Mouse (Mus musculus) forebrain, embryonic 15.5 days (tissue): Measurements from ENCODE around the gene Htr2b. TPM values are rescaled to one million over a fixed set of nuclear protein-coding genes. Genes with fewer than 3 reads are reported as not detected.

Experiments used
- ATAC-seq: fragments of 200-750 bp; cut with Nextera tagmentation; replicated peaks from 2 replicates; pipeline ENCODE4 v1.8.0; 2017; ENCODE audit warnings: mild to moderate bottlenecking, moderate TSS enrichment, moderate library complexity
- H3K27ac ChIP-seq: fragments of 300-500 bp; sonication (generic); replicated peaks from 2 replicates; pipeline ENCODE4 v1.5.1; 2015; ENCODE audit warnings: mild to moderate bottlenecking, inconsistent platforms
- H3K27me3 ChIP-seq: fragments of 300-500 bp; sonication (generic); 2 replicates; pipeline ENCODE4 v1.6.1; 2015; ENCODE audit warnings: inconsistent platforms
- H3K36me3 ChIP-seq: fragments of 300-500 bp; sonication (generic); 2 replicates; pipeline ENCODE4 v1.6.1; 2015; ENCODE audit warnings: mild to moderate bottlenecking, inconsistent platforms
- H3K4me1 ChIP-seq: fragments of 300-500 bp; sonication (generic); 2 replicates; pipeline ENCODE4 v1.6.1; 2015; ENCODE audit warnings: inconsistent platforms
- H3K4me2 ChIP-seq: fragments of 300-500 bp; sonication (generic); replicated peaks from 2 replicates; pipeline ENCODE4 v1.6.1; 2015; ENCODE audit warnings: mild to moderate bottlenecking, inconsistent platforms
- H3K4me3 ChIP-seq: fragments of 300-500 bp; sonication (generic); 2 replicates; pipeline ENCODE4 v1.5.1; 2015; ENCODE audit warnings: mild to moderate bottlenecking, inconsistent platforms
- H3K9ac ChIP-seq: fragments of 300-500 bp; sonication (generic); replicated peaks from 2 replicates; pipeline ENCODE4 v1.6.1; 2015; ENCODE audit warnings: mild to moderate bottlenecking, inconsistent platforms
- H3K9me3 ChIP-seq: fragments of 300-500 bp; sonication (generic); 2 replicates; pipeline ENCODE4 v1.6.1; 2016; ENCODE audit warnings: inconsistent platforms
- WGBS: fragments of 180-500 bp; shearing (Covaris S2); methylation state at CpG from one replicate; pipeline ENCODE4 v1.1.7; 2015; ENCODE audit warnings: mixed read lengths; 5-methylcytosine and 5-hydroxymethylcytosine counted together
- polyA plus RNA-seq: library from polyadenylated mRNA; unstranded; fragments of >200 nt; fragmentation: Nextera tagmentation; extraction: Ambion mirVana; gene quantifications from 2 replicates; pipeline ENCODE4 v1.2.1, GENCODE M21; 2015

The Htr2b gene
- polyA plus RNA-seq, 1 experiment from 2014 or later = 0.25 TPM

- no peak overlapping the region for H3K4me2 ChIP-seq
- ATAC-seq = no peak
- no peak overlapping the region for H3K9ac ChIP-seq
- no peaks in the 10 kb centered on the region for H3K9me3 ChIP-seq
- H3K36me3 ChIP-seq = peaks cover 74% of the 10 kb centered on the region
- no peak overlapping the region for H3K27ac ChIP-seq
- H3K4me3 ChIP-seq = no peak overlapping the region
- no peaks in the 10 kb centered on the region for H3K4me1 ChIP-seq
- WGBS = 93% methylated on average over 2 of the region's 2 CpGs
- H3K27me3 ChIP-seq = no peaks in the 10 kb centered on the region
Measured at GRCm38 (mm10) chr1:86076565-86076964, 35.2 kb downstream of the Htr2b start.

GRCm38 (mm10) chr1:86064271-86064991, 47.3 kb downstream of the Htr2b start, which contains the start of gene Psmd1:
Gene Psmd1, plus strand, starts transcription at chr1:86064387.
- Histone ChIP-seq H3K9me3 (no peaks in the 10 kb centered on the region), H3K4me1 (peaks cover 18% of the 10 kb centered on the region), H3K9ac (peak within 1 kb of the TSS; percentile 93), H3K27me3 (no peaks in the 10 kb centered on the region), H3K36me3 (peaks cover 4% of the 10 kb centered on the region), H3K27ac (peak within 1 kb of the TSS; percentile 74), H3K4me2 (peak within 1 kb of the TSS; percentile 85), H3K4me3 (peak within 1 kb of the TSS; percentile 92)
- ATAC-seq = peak; percentile 94
- WGBS = under 1% methylated on average over 47 of the region's 47 CpGs

DNA sequence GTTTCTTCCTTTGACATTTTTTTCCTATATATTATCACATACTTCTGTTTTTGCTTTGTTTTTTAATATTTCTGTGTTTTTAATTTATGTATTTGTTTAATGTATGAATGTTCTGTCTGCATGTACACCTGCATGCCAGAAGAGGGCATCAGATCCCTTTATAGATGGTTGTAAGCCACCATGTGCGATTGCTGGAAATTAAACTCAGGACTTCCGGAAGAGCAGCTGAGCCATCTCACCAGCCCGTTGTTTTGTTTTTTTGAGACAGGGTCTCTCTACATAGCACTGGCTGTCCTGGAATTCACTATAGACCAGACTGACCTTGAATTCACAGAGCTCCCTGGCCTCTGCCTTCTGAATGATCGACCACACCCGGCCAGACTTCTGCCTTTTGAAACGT, 49.2 kb downstream of the Htr2b start:
- Histone ChIP-seq H3K9me3 (no peaks in the 10 kb centered on the region), H3K4me3 (no peak overlapping the region), H3K9ac (no peak overlapping the region), H3K27me3 (no peaks in the 10 kb centered on the region), H3K36me3 (peaks cover 4% of the 10 kb centered on the region), H3K4me2 (no peak overlapping the region), H3K4me1 (peaks cover 22% of the 10 kb centered on the region), H3K27ac (no peak overlapping the region)
- ATAC-seq = no peak
- WGBS = 87% methylated on average over 6 of the region's 6 CpGs

- WGBS = 11% methylated on average over 21 of the region's 21 CpGs
- Histone ChIP-seq H3K9me3 (no peaks in the 10 kb centered on the region), H3K4me3 (peak overlapping the region; percentile 37), H3K4me1 (peaks cover 8% of the 10 kb centered on the region), H3K36me3 (no peaks in the 10 kb centered on the region), H3K4me2 (peak overlapping the region; percentile 44), H3K9ac (peak overlapping the region; percentile 36), H3K27me3 (no peaks in the 10 kb centered on the region), H3K27ac (peak overlapping the region; percentile 49; the same call in 1 of the 2 replicates)
- peak; percentile 76 for ATAC-seq
Measured at GRCm38 (mm10) chr1:86058856-86059769, 52.7 kb downstream of the Htr2b start.

- Histone ChIP-seq H3K27ac (no peak overlapping the region), H3K27me3 (no peaks in the 10 kb centered on the region), H3K4me2 (no peak overlapping the region), H3K36me3 (no peaks in the 10 kb centered on the region), H3K4me1 (peaks cover 25% of the 10 kb centered on the region), H3K9ac (no peak overlapping the region), H3K9me3 (no peaks in the 10 kb centered on the region), H3K4me3 (no peak overlapping the region)
- WGBS = 88% methylated on average over 4 of the region's 4 CpGs
- ATAC-seq = no peak
Measured at GRCm38 (mm10) chr1:86056284-86056683, 55.5 kb downstream of the Htr2b start.

DNA sequence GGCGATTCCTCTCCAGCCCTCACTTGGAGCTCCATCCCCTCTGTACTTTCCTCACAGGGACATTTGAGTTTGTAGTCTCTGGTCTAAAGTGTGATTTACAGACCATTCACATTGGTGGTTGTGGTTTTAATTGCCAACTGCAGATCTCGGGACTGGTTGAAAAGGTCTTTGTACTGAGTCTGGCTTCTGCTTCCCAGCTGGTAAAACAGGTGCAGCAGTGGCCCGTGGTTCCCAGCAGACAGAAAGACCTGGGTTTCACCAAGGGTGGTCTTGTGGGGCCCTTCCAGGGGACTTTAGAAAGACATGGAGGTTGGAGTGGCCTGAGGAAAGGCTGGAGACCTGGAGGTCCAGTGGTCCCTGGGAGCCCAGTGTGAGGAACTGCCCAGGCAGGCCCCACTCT, 56.8 kb downstream of the Htr2b start:
- ATAC-seq = no peak
- Histone ChIP-seq H3K4me3 (no peak overlapping the region), H3K4me1 (peaks cover 25% of the 10 kb centered on the region), H3K27ac (peak overlapping the region; percentile 12; the same call in 1 of the 2 replicates), H3K9ac (no peak overlapping the region), H3K4me2 (no peak overlapping the region), H3K9me3 (no peaks in the 10 kb centered on the region), H3K27me3 (no peaks in the 10 kb centered on the region), H3K36me3 (no peaks in the 10 kb centered on the region)
- WGBS = 27% methylated on average over 3 of the region's 3 CpGs

DNA sequence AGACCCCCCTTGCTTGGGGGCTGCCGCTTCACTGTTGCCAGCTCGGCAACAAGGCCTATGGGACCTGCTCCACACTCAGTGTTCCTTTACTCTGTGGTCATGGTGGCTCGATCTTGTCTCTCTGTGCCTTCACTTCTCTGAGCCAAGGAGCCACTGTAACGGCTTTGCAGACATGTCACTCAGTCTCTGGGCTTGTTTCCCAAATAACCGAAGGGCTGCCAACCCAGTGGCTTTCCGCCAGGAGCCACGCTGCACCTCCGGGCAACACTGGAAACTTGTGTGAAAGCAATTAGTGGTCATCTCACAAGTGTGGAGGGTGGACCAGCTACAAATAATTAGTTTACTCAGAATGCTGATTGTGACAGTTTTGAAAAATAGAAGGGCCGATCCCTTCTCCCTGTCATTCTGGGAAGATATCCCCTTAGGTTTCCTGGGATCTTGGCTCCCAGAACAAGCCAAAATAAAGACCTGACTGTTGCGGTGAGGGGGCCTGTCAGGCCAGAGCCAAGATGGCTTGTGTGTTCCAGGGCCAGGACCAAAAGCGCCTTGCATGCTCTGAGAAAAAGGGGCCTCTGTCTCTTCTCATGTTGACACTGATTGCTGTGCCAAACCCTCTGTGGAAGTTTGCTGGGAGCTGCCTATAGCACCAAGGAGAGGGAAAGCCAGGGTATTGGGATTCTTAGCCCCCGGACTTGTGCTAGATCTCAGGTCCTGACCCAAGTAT, 58.4 kb downstream of the Htr2b start:
- H3K4me1 ChIP-seq = peaks cover 20% of the 10 kb centered on the region
- no peak overlapping the region for H3K9ac ChIP-seq
- 0 out of 2 replicates have a peak, but pooled peaks cover 3% of the 10 kb centered on the region for H3K27me3 ChIP-seq
- ATAC-seq = peak; percentile 82
- H3K27ac ChIP-seq = peak overlapping the region; percentile 74
- no peaks in the 10 kb centered on the region for H3K9me3 ChIP-seq
- WGBS = 35% methylated on average over 12 of the region's 12 CpGs
- H3K4me2 ChIP-seq = no peak overlapping the region
- H3K36me3 ChIP-seq = no peaks in the 10 kb centered on the region
- H3K4me3 ChIP-seq = no peak overlapping the region

Other genes with a start within 250 kb of the Htr2b start
- 148 and 160 TPM in 2 replicates for gene Itm2c, start 217.7 kb downstream of the Htr2b start, polyA plus RNA-seq
- gene 4933407L21Rik, start 183.5 kb downstream of the Htr2b start, polyA plus RNA-seq = 4.4 and 4.6 TPM in 2 replicates
- 0.15 and 0.17 TPM in 2 replicates for gene Gpr55, start 151.0 kb downstream of the Htr2b start, polyA plus RNA-seq
- gene Spata3, start 95.2 kb downstream of the Htr2b start, polyA plus RNA-seq = 0.23 and 0.66 TPM in 2 replicates
- 10.5 and 10.6 TPM in 2 replicates for gene 2810459M11Rik, start 66.1 kb downstream of the Htr2b start, polyA plus RNA-seq
- 175 and 182 TPM in 2 replicates for gene Psmd1, start 47.6 kb downstream of the Htr2b start, polyA plus RNA-seq
- gene Gm21972, start 21.7 kb upstream of the Htr2b start, polyA plus RNA-seq = 0.32 TPM in 1 of 2 replicates, not detected in the other
- 34.6 and 35.1 TPM in 2 replicates for gene Armc9, start 42.8 kb upstream of the Htr2b start, polyA plus RNA-seq
- gene B3gnt7, start 190.9 kb upstream of the Htr2b start, polyA plus RNA-seq = 3.3 and 4.0 TPM in 2 replicates
- gene Ncl, start 247.4 kb upstream of the Htr2b start, polyA plus RNA-seq = 208 and 227 TPM in 2 replicates